Mouse (Mus musculus): Measurements from ENCODE around the gene Ccr3.

GRCm38 (mm10) chr9:124053532-124053931, 31.8 kb downstream of the Ccr3 start:
- TF ChIP-seq CTCF (IDR thresholded peaks at IDR 0.05; ENCODE audit: borderline replicate concordance, insufficient read depth, low read length) (no peak), POLR2A (IDR thresholded peaks at IDR 0.05; ENCODE audit: low read depth, low read length) (no peak)

Data from embryonic fibroblast, embryonic 13.5 days (primary cell).